Mouse (Mus musculus) kidney, adult 8-10 months (tissue): Measurements from ENCODE around the gene Tbc1d7.

ENCODE experiments used
- DNase-seq, 2 experiments: peaks; one replicate each; pipeline ENCODE4 v3.0.0; 2022

Gene Tbc1d7

DNA sequence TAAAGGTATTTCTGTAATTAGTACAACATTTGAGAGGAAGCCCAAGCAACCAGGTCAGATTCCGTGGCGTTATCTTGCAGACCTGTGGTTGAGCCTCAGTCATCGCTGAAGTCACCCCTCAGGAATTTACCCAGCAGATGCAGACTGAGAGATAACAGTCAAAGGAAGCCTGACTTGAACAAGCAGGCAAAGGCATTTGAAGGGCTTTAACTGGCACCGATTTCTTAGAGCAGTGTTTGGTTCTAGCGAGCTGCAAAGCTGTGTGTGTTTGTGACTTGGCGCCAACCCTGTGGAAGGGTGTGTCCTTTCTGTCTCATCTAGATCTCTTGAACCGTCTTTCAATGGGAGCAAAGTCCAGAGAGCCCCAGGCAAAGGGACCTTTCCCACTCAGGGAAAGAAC is 22.0 kb upstream of the Tbc1d7 start:
- no peak for DNase-seq

- DNase-seq: no peak
Measured at GRCm38 (mm10) chr13:43191741-43192192, 20.5 kb upstream of the Tbc1d7 start.

GRCm38 (mm10) chr13:43191290-43191689 is 20.0 kb upstream of the Tbc1d7 start:
- DNase-seq: no peak

DNA sequence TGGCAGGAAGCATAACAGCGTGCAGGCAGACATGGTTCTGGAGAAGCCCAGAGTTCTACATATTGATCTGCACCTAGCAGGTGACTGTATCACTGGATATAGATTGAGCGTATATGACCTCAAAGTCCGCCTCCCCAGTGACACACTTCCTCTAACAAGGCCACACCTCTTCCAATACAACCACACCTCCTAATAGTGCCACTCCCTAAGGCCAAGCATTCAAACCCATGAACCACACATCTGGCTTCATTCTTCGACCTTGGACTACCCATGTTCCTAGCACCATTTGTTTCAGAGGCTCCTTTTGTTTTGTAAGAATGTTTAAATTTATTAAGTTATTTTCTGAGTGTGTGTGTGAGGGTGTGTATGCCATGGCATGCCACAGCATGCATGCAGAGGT is 16.4 kb upstream of the Tbc1d7 start:
- no peak for DNase-seq

DNA sequence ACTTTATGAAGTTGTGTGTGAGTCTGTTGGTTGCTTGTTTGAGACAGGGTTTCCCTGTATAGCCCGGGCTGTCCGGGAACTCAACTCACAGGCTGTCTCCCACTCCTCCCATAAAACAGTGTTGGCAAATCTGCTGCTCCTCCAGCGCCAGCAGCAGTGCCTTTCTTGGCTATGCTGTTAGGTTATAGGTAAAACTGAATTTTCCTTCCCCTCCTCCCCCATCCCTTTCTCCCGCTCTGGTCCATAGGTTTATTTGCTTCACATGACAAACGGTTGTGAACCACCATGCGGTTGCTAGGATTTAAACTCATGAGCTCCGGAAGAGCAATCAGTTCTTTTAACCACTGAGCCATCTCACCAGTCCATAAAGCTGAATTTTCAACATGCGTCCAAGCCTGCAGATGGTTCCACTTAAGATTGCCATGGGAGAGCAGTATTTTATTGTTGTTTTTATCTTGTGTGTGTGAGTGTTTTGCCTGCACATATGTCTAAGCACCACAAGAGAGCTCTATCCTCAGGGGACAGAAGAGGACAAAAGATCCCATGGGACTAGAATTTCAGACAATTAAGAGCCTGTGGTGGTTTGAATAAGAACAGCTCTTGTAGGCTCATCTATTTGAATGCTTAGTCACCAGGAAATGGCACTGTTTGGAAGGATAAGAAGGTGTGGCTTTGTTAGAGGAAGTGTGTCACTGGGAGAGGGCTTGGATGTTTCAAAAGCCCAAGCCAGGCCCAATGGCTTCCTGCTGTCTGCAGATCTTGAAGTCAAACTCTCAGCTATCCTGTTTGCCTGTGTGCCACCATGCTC is 12.2 kb upstream of the Tbc1d7 start:
- DNase-seq: no peak

- DNase-seq: peak; percentile 47 to 72
Measured at GRCm38 (mm10) chr13:43182465-43183201, 11.3 kb upstream of the Tbc1d7 start.

- no peak for DNase-seq
Measured at GRCm38 (mm10) chr13:43181104-43181503, 9.8 kb upstream of the Tbc1d7 start.

GRCm38 (mm10) chr13:43177317-43177716 is 6.0 kb upstream of the Tbc1d7 start:
- no peak for DNase-seq

GRCm38 (mm10) chr13:43176676-43177075 is 5.4 kb upstream of the Tbc1d7 start:
- DNase-seq: no peak

GRCm38 (mm10) chr13:43173262-43173661 is 2.0 kb upstream of the Tbc1d7 start:
- DNase-seq: peak; percentile 67 to 83

GRCm38 (mm10) chr13:43172036-43172713 is 874 bp upstream of the Tbc1d7 start:
- DNase-seq: peak in 1 of 2 experiments; percentile 21

DNA sequence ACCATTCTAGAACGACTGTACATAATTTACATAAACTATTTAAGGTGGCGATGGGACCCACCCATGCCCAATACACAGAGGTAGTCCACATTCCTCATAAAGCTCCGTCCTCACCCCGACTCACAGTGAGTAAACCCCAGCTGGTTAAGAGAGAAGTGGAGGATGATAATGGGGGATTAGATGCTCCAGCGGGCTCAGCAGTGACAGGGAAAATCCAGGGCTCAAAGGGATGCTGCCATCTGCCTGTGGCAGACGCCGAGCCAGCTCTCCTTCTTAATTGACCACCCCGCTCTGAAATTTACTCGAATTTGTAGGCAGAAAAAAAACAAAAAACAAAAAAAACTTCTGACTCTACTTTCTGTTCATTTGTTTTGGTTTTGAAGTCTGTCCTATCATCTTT is 3.6 kb downstream of the Tbc1d7 start:
- DNase-seq: no peak

GRCm38 (mm10) chr13:43159429-43159828 is 11.9 kb downstream of the Tbc1d7 start:
- peak in 1 of 2 experiments; percentile 15 for DNase-seq

DNA sequence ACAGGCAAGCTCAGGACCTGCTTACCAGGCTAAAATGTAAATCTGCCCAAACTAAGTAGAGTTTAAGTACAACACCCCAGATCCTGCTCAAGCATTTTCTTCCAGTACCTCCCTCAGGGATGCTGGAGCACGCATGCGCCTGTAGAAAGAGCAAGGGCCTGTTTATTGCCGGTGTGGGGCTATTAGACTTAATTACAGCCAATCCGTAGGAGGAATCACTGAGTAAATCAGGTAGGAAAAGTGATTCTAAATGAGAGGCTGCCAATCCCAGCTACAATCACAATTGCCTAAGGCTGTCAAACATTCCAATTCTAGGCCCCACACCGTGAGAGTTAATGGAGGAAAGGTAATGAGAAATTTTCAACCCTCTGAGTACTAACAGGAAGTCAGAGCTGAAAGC is 13.0 kb downstream of the Tbc1d7 start:
- DNase-seq: peak; percentile 35 to 71

DNA sequence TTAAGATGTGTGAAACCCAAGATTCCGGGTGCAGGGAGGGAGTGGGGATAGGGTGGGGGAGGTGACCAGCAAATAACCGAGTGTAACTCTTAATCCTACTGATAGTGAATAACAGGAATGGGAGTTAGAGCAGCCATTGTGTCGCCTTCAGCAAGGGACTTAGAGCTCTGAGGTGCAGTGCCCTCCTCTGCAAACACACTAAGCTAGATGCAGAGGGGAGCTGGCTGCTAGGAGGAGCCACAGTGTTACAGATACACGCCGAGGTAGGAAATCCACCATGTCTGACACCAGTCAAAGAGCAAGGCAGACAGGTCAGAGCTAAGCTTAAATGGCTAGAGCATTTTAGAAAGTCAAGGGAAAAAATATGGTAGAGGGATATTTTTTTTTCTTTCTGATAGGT is 13.9 kb downstream of the Tbc1d7 start:
- DNase-seq: no peak

- DNase-seq: no peak
Measured at GRCm38 (mm10) chr13:43152005-43152520, 19.2 kb downstream of the Tbc1d7 start.

- DNase-seq: no peak
Measured at GRCm38 (mm10) chr13:43149661-43150060, 21.6 kb downstream of the Tbc1d7 start.

- DNase-seq: no peak
Measured at GRCm38 (mm10) chr13:43148692-43149091, 22.6 kb downstream of the Tbc1d7 start.

DNA sequence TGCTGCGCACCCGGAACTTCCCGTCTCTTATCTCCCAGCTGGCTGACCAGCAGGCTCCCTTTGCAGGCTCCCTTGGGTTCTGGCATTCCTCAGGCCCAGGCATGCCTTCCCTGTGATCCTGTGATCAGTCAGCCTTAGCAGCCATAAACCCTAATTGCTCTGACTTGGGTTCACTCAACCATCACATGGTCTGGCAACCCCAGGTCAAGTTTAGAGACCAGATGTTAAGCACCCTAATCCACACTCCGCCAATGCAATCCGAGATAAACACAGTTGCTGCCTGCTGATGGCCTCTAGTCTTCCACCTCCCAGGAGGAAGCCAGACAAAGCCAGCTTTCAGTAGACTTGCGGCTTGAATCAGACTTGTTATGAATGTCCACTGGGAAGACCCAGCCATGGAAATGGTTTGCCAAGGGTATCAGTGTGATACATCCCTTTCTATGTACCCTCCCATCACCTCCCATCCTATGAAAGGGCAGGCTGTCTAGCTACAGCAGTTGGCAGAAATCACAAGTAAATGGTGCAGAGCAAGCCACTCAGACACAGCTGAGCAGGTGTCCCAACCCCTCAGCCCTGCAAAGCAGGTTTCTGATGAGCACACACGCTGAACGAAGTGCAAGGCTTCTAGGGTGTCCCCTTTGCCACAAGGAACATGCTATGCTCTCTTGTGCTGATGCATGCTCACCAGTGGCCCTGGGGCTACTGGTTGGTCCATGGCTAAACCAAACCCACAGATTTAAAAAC is 24.6 kb downstream of the Tbc1d7 start:
- DNase-seq: peak; percentile 69 to 80

- no peak for DNase-seq
Measured at GRCm38 (mm10) chr13:43144720-43145418, 26.4 kb downstream of the Tbc1d7 start.

DNA sequence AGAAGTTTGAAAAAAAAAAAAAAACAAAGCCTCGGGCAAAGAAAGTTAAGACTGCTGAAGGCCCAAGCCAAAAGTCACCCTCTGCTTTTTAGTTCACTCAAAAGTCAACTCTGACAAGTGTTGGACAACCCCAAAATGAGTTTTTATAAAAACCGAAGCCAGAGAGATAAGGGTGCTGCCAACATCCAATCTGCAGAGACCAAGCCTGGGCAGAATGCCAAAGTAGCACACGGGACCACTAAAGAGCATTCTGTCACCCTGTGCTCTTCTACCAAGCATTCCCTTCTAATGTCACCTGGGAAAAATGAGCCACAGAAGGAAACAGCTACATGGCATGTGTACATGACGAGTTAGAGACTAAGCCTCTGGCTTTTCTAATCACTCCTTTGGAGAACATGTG is 36.8 kb downstream of the Tbc1d7 start:
- no peak for DNase-seq

DNA sequence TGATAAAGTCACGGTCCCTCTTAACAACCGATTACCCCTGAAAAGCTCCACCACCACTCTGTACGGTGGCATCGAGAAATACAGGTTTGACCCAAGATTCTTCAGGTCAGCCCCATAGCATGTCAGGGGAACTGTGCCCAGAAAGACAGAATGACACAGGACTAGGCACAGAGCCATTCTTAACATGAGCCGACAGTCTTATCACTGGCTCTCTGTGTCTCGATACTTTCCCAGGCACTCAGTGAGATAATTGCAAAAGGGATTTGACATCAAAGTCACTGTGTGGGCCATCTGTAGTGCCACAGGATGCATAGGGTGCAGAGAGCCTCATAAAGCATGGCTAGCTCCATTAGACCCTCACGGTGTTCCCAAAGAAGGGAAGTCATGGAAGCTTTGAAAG is 37.9 kb downstream of the Tbc1d7 start:
- DNase-seq: no peak
